Mouse (Mus musculus) urinary bladder, postnatal 10 days (tissue): ENCODE results near the gene Spsb2.
A peak's percentile ranks its signal among the peaks of the same experiment; 100 is the strongest.
"Not testable (repeated sequence)": the region's sequence is repeated elsewhere in the genome, so short reads cannot be mapped to it uniquely, and the experiment has no call there.

Experiments
- DNase-seq: peaks from one replicate; pipeline ENCODE4 v3.0.0; 2022; ENCODE audit warnings: low spot score

Spsb2 gene

GRCm38 (mm10) chr6:124803061-124803460 is 5.4 kb upstream of the Spsb2 start:
- no peak for DNase-seq

GRCm38 (mm10) chr6:124803691-124804090 is 4.8 kb upstream of the Spsb2 start:
- not testable (repeated sequence) for DNase-seq

- DNase-seq: no peak
Observed at GRCm38 (mm10) chr6:124804341-124804740, 4.1 kb upstream of the Spsb2 start.

- peak; percentile 89 for DNase-seq
Observed at GRCm38 (mm10) chr6:124805341-124806321, 2.8 kb upstream of the Spsb2 start.

- DNase-seq: no peak
Observed at GRCm38 (mm10) chr6:124806446-124807140, 1.9 kb upstream of the Spsb2 start.

GRCm38 (mm10) chr6:124807366-124807765 is 1.1 kb upstream of the Spsb2 start:
- no peak for DNase-seq

- DNase-seq: no peak
Observed at GRCm38 (mm10) chr6:124807986-124808357, 489 bp upstream of the Spsb2 start.

- no peak for DNase-seq
Observed at GRCm38 (mm10) chr6:124809052-124809774, 752 bp downstream of the Spsb2 start.

- DNase-seq: no peak
Observed at GRCm38 (mm10) chr6:124809775-124810538, 1.5 kb downstream of the Spsb2 start.

- DNase-seq: not testable (repeated sequence)
Observed at GRCm38 (mm10) chr6:124810566-124811402, 2.3 kb downstream of the Spsb2 start.

GRCm38 (mm10) chr6:124811403-124811665 is 2.9 kb downstream of the Spsb2 start:
- no peak for DNase-seq

GRCm38 (mm10) chr6:124811701-124812560 is 3.5 kb downstream of the Spsb2 start:
- DNase-seq: no peak

- DNase-seq: no peak
Observed at GRCm38 (mm10) chr6:124812848-124813247, 4.4 kb downstream of the Spsb2 start.

GRCm38 (mm10) chr6:124813496-124813895 is 5.0 kb downstream of the Spsb2 start:
- DNase-seq: no peak

GRCm38 (mm10) chr6:124813933-124814332 is 5.5 kb downstream of the Spsb2 start, which contains the start of gene Tpi1:
TSS of gene Tpi1 (minus strand) at chr6:124814296.
- DNase-seq: peak; percentile 72

GRCm38 (mm10) chr6:124814448-124814847 is 6.0 kb downstream of the Spsb2 start:
- DNase-seq: no peak

- DNase-seq: no peak
Observed at GRCm38 (mm10) chr6:124814858-124815774, 6.7 kb downstream of the Spsb2 start.

- DNase-seq: no peak
Observed at GRCm38 (mm10) chr6:124816611-124817010, 8.2 kb downstream of the Spsb2 start.

- DNase-seq: no peak
Observed at GRCm38 (mm10) chr6:124817125-124817524, 8.7 kb downstream of the Spsb2 start.
